Mouse (Mus musculus) adrenal gland, postnatal 0 days (tissue): ENCODE measurements around the gene Trpm5. TPM values are rescaled to one million over a fixed set of nuclear protein-coding genes. Genes with fewer than 3 reads are reported as not detected.

Experiments
- polyA plus RNA-seq: library from polyadenylated mRNA; unstranded; fragments of >200 nt; fragmentation: Nextera tagmentation; extraction: Ambion mirVana; gene quantifications from 2 replicates; pipeline ENCODE4 v1.2.1, GENCODE M21; 2015

The Trpm5 gene
- polyA plus RNA-seq, result 7.4 and 10.7 TPM in 2 replicates

DNA sequence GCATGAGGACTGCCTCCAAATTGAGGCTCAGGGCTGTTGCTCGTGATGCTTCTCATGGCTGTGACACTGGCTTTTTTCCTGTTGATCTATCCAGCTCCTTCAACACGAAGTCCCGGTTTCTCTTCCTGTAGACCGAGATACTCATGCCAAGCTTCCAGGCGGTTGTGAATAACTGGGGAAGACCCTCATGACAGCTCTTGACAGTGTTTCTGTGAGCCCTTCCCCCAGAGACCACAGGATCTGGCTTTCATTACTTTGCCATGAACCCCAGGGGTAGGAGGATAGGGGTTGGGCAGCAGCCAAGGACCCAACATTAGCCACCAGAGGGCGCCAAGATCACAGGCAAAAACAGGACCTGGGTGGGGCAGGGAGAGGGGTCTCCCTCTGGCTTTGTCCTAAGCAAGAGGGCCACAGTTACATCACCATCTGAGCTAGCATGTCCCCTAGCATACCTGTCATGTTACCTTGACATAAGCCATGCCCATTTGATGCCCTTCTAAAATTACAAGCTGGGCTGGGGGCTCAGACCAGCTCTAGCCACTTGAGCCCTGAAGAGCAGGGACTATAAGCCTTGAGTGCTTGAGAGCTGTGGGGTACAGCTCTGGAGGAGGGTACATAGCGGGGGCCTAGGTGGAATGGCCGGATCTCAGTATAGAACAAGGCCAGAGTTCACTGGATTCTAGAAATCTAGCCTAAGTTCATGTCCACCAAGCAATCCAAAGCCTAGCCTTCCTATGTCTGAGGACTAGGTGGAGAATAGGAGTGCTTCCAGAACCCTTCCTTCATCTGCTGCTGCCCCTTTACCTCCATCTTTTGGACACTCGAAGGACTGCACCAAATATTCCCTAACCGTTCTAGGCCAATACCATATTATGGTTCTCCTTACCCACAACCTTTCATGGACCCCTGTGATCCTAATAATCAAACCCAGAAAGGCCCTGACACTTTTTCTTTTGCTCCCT is at the start of gene Trpm5:
Gene Trpm5, minus strand, starts transcription at position 51 of the 962 bp plus-strand sequence.

DNA sequence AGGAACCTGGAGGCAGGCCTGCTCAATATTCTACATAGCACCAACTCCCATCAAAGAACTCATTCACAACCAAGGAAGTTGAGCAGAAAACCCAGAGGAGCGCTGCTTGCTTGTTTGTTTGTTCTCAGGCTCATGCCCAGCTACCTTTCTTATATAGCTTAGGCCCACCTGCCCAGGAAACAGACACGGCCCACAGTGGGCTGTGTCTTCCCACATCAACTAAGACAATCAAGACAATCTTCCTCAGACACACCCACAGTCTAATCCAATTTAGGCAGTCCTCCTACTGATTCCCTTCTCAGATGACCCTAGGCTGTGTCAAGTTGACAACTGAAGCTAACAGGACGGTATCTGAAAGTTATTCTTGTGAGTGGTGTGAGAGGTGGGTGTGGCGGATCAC is 11.6 kb upstream of the Trpm5 start, which contains the start of gene Kcnq1:
Gene Kcnq1, plus strand, starts transcription at position 301 of the 400 bp plus-strand sequence.

DNA sequence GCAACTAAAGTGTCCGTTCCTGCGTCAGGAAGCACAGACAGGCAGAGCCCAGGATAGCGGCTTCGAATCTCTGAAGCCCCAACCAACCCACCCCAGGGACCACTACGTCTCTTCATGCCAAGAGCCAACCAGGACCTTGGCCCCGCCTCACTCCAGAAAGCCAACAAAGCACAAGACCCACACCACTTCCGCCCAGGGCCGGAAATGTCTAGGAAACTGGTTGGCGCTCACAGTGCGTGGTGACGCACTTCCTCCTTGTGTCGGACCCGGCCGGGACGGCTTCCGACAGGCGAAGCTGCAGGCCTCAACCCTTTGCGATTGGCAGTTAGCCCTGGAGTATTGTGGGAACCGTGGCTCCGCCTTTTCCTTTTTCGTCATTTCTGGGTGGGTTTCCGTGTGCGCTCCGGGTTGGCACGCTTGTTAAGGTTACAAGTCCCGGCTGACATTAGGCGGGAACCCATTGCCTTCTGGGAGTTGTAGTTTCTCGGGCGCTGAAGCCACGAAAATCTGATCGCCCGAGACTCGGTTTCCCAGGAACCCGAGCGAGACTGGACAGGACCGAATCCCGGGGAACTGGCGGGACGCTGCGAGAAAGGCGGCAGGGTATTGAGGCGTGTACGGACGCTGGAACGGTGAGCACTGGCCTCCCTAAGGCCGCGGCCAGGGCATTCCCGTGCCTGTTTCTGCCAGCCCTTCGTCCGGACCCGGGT is 25.4 kb downstream of the Trpm5 start, which contains the start of gene Tssc4:
Gene Tssc4, plus strand, starts transcription at position 368 of the 710 bp plus-strand sequence.

DNA sequence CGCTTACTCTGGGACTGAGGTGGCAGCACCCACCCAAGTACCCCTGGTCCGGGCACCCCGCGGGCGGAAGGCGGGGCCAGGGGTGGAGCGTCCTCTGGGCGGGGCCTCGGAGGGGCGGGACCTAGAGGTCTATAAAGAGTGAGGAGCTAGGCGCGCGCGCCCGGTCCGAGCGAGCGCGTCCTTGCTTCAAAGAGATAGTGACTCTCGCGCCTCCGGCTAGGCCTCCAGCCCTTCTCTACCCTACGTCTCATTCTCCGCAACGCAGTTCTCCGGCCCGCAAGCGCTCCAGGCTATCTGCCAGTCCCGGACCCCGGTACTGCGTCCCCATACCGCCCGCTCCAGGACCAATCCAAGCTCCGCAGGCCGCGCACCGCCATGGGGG is 41.8 kb downstream of the Trpm5 start, which contains the start of gene Cd81:
Gene Cd81, plus strand, starts transcription at position 114 of the 382 bp plus-strand sequence.

Other genes starting within 250 kb of the Trpm5 start
- gene Th, start 163.5 kb downstream of the Trpm5 start, polyA plus RNA-seq, result 459 and 756 TPM in 2 replicates
- gene Ascl2, start 125.4 kb downstream of the Trpm5 start, polyA plus RNA-seq, result 1.1 TPM in 2 replicates
- gene Tspan32, start 89.6 kb downstream of the Trpm5 start, polyA plus RNA-seq, result 2.7 and 4.4 TPM in 2 replicates
- gene Cd81, start 41.9 kb downstream of the Trpm5 start, polyA plus RNA-seq, result 839 and 1,109 TPM in 2 replicates
- gene Tssc4, start 25.4 kb downstream of the Trpm5 start, polyA plus RNA-seq, result 55.7 and 58.1 TPM in 2 replicates
- gene Kcnq1, start 11.7 kb upstream of the Trpm5 start, polyA plus RNA-seq, result 1.8 TPM in 2 replicates